Mouse (Mus musculus) midbrain, embryonic 15.5 days (tissue): ENCODE results near the gene Flrt1. TPM values are rescaled to one million over a fixed set of nuclear protein-coding genes. Genes with fewer than 3 reads are reported as not detected.
A peak's percentile ranks its signal among the peaks of the same experiment; 100 is the strongest.

Experiments
- ATAC-seq: fragments of 200-750 bp; cut with Nextera tagmentation; replicated peaks from 2 replicates; pipeline ENCODE4 v1.8.0; 2017; ENCODE audit warnings: moderate TSS enrichment
- H3K27ac ChIP-seq: fragments of 300-500 bp; sonication (generic); 2 replicates; pipeline ENCODE4 v1.5.1; 2015; ENCODE audit warnings: mild to moderate bottlenecking, inconsistent platforms
- H3K27me3 ChIP-seq: fragments of 300-500 bp; sonication (generic); replicated peaks from 2 replicates; pipeline ENCODE4 v1.6.1; 2015; ENCODE audit warnings: inconsistent platforms
- H3K36me3 ChIP-seq: fragments of 300-500 bp; sonication (generic); replicated peaks from 2 replicates; pipeline ENCODE4 v1.6.1; 2015; ENCODE audit warnings: inconsistent platforms
- H3K4me1 ChIP-seq: fragments of 300-500 bp; sonication (generic); 2 replicates; pipeline ENCODE4 v1.6.1; 2015; ENCODE audit warnings: inconsistent platforms
- H3K4me2 ChIP-seq: fragments of 300-500 bp; sonication (generic); 2 replicates; pipeline ENCODE4 v1.6.1; 2015; ENCODE audit warnings: inconsistent platforms, mild to moderate bottlenecking, moderate library complexity
- H3K4me3 ChIP-seq: fragments of 300-500 bp; sonication (generic); 2 replicates; pipeline ENCODE4 v1.5.1; 2015; ENCODE audit warnings: mild to moderate bottlenecking, inconsistent platforms
- H3K9ac ChIP-seq: fragments of 300-500 bp; sonication (generic); 2 replicates; pipeline ENCODE4 v1.6.1; 2015; ENCODE audit warnings: mild to moderate bottlenecking, inconsistent platforms
- H3K9me3 ChIP-seq: fragments of 300-500 bp; sonication (generic); 2 replicates; pipeline ENCODE4 v1.6.1; 2016; ENCODE audit warnings: inconsistent platforms
- WGBS: fragments of 180-500 bp; shearing (Covaris S2); methylation state at CpG from one replicate; pipeline ENCODE4 v1.1.7; 2015; ENCODE audit warnings: mixed read lengths; 5-methylcytosine and 5-hydroxymethylcytosine counted together
- polyA plus RNA-seq: library from polyadenylated mRNA; unstranded; fragments of >200 nt; fragmentation: Nextera tagmentation; extraction: Ambion mirVana; gene quantifications from 2 replicates; pipeline ENCODE4 v1.2.1, GENCODE M21; 2015

Gene Flrt1
- polyA plus RNA-seq, 1 experiment from 2014 or later, result 12.5 TPM

- Histone ChIP-seq H3K9ac (no peak overlapping the region), H3K4me3 (no peak overlapping the region), H3K4me2 (no peak overlapping the region), H3K4me1 (peaks cover 74% of the 10 kb centered on the region), H3K9me3 (no peaks in the 10 kb centered on the region), H3K36me3 (no peaks in the 10 kb centered on the region), H3K27me3 (peaks cover 3% of the 10 kb centered on the region; the same call in 1 of the 2 replicates), H3K27ac (peak overlapping the region; percentile 68; the same call in 1 of the 2 replicates)
- 39% methylated on average over 5 of the region's 5 CpGs for WGBS
- no peak for ATAC-seq
Measured at GRCm38 (mm10) chr19:7142207-7142915, 36.8 kb upstream of the Flrt1 start.

GRCm38 (mm10) chr19:7140856-7141421 lies 35.4 kb upstream of the Flrt1 start:
- H3K4me1 ChIP-seq, result peaks cover 82% of the 10 kb centered on the region
- peak overlapping the region; percentile 68 for H3K27ac ChIP-seq
- H3K9me3 ChIP-seq, result no peaks in the 10 kb centered on the region
- no peak overlapping the region for H3K9ac ChIP-seq
- 20% methylated on average over 12 of the region's 12 CpGs for WGBS
- no peak overlapping the region for H3K4me2 ChIP-seq
- H3K4me3 ChIP-seq, result no peak overlapping the region
- 0 out of 2 replicates have a peak, but pooled peaks have one; percentile 9 for ATAC-seq
- H3K36me3 ChIP-seq, result no peaks in the 10 kb centered on the region
- peaks cover 3% of the 10 kb centered on the region; the same call in 1 of the 2 replicates for H3K27me3 ChIP-seq

- Histone ChIP-seq H3K4me2 (no peak overlapping the region), H3K27ac (peak overlapping the region; percentile 68), H3K27me3 (no peaks in the 10 kb centered on the region; the same call in 1 of the 2 replicates), H3K4me1 (peaks cover 88% of the 10 kb centered on the region), H3K9me3 (no peaks in the 10 kb centered on the region), H3K9ac (no peak overlapping the region), H3K4me3 (no peak overlapping the region), H3K36me3 (no peaks in the 10 kb centered on the region)
- WGBS, result 20% methylated on average over 6 of the region's 6 CpGs
- no peak for ATAC-seq
Measured at GRCm38 (mm10) chr19:7140373-7140772, 34.8 kb upstream of the Flrt1 start.

GRCm38 (mm10) chr19:7139321-7139720 lies 33.8 kb upstream of the Flrt1 start:
- Histone ChIP-seq H3K27ac (no peak overlapping the region), H3K4me2 (no peak overlapping the region), H3K36me3 (no peaks in the 10 kb centered on the region), H3K27me3 (no peaks in the 10 kb centered on the region), H3K4me1 (peaks cover 98% of the 10 kb centered on the region), H3K4me3 (no peak overlapping the region), H3K9me3 (no peaks in the 10 kb centered on the region), H3K9ac (no peak overlapping the region)
- 65% methylated on average over 4 of the region's 4 CpGs for WGBS
- ATAC-seq, result no peak

GRCm38 (mm10) chr19:7138327-7138726 lies 32.8 kb upstream of the Flrt1 start:
- Histone ChIP-seq H3K27ac (no peak overlapping the region), H3K36me3 (no peaks in the 10 kb centered on the region), H3K9ac (no peak overlapping the region), H3K9me3 (no peaks in the 10 kb centered on the region), H3K4me2 (no peak overlapping the region), H3K4me1 (peaks cover 98% of the 10 kb centered on the region), H3K4me3 (no peak overlapping the region), H3K27me3 (no peaks in the 10 kb centered on the region)
- 40% methylated on average over 14 of the region's 14 CpGs for WGBS
- ATAC-seq, result no peak

GRCm38 (mm10) chr19:7136714-7137498 lies 31.4 kb upstream of the Flrt1 start:
- Histone ChIP-seq H3K4me1 (peaks cover 89% of the 10 kb centered on the region), H3K4me2 (no peak overlapping the region), H3K36me3 (no peaks in the 10 kb centered on the region), H3K27me3 (no peaks in the 10 kb centered on the region), H3K9me3 (no peaks in the 10 kb centered on the region), H3K9ac (no peak overlapping the region), H3K27ac (peak overlapping the region; percentile 70; the same call in 1 of the 2 replicates), H3K4me3 (no peak overlapping the region)
- no peak for ATAC-seq
- WGBS, result 36% methylated on average over 14 of the region's 14 CpGs

GRCm38 (mm10) chr19:7136016-7136415 lies 30.5 kb upstream of the Flrt1 start:
- no peaks in the 10 kb centered on the region for H3K36me3 ChIP-seq
- H3K27me3 ChIP-seq, result no peaks in the 10 kb centered on the region
- H3K9ac ChIP-seq, result no peak overlapping the region
- 12% methylated on average over 9 of the region's 9 CpGs for WGBS
- no peak overlapping the region for H3K4me2 ChIP-seq
- H3K9me3 ChIP-seq, result no peaks in the 10 kb centered on the region
- H3K27ac ChIP-seq, result peak overlapping the region; percentile 70
- ATAC-seq, result no peak
- H3K4me3 ChIP-seq, result no peak overlapping the region
- peaks cover 81% of the 10 kb centered on the region for H3K4me1 ChIP-seq

- WGBS, result 6% methylated on average over 8 of the region's 9 CpGs
- H3K27ac ChIP-seq, result peak overlapping the region; percentile 70
- no peaks in the 10 kb centered on the region for H3K9me3 ChIP-seq
- peak; percentile 18; the same call in 1 of the 2 replicates for ATAC-seq
- H3K27me3 ChIP-seq, result no peaks in the 10 kb centered on the region
- H3K36me3 ChIP-seq, result no peaks in the 10 kb centered on the region
- no peak overlapping the region for H3K4me3 ChIP-seq
- no peak overlapping the region for H3K9ac ChIP-seq
- no peak overlapping the region for H3K4me2 ChIP-seq
- peaks cover 76% of the 10 kb centered on the region for H3K4me1 ChIP-seq
Measured at GRCm38 (mm10) chr19:7135525-7135924, 30.0 kb upstream of the Flrt1 start.

GRCm38 (mm10) chr19:7134631-7135091 lies 29.1 kb upstream of the Flrt1 start:
- peak; percentile 25; the same call in 1 of the 2 replicates for ATAC-seq
- H3K4me3 ChIP-seq, result no peak overlapping the region
- H3K27ac ChIP-seq, result peak overlapping the region; percentile 70
- 8% methylated on average over 17 of the region's 17 CpGs for WGBS
- H3K9ac ChIP-seq, result no peak overlapping the region
- peaks cover 72% of the 10 kb centered on the region for H3K4me1 ChIP-seq
- H3K4me2 ChIP-seq, result no peak overlapping the region
- H3K9me3 ChIP-seq, result no peaks in the 10 kb centered on the region
- H3K36me3 ChIP-seq, result no peaks in the 10 kb centered on the region
- H3K27me3 ChIP-seq, result no peaks in the 10 kb centered on the region

- no peak overlapping the region for H3K9ac ChIP-seq
- H3K4me2 ChIP-seq, result no peak overlapping the region
- no peaks in the 10 kb centered on the region for H3K9me3 ChIP-seq
- H3K27ac ChIP-seq, result no peak overlapping the region
- H3K4me3 ChIP-seq, result no peak overlapping the region
- H3K4me1 ChIP-seq, result peaks cover 74% of the 10 kb centered on the region
- H3K27me3 ChIP-seq, result no peaks in the 10 kb centered on the region
- WGBS, result 78% methylated on average over 9 of the region's 9 CpGs
- ATAC-seq, result no peak
- no peaks in the 10 kb centered on the region for H3K36me3 ChIP-seq
Measured at GRCm38 (mm10) chr19:7133436-7133835, 27.9 kb upstream of the Flrt1 start.

- ATAC-seq, result no peak
- Histone ChIP-seq H3K9ac (no peak overlapping the region), H3K27ac (no peak overlapping the region), H3K36me3 (no peaks in the 10 kb centered on the region), H3K9me3 (no peaks in the 10 kb centered on the region), H3K4me3 (no peak overlapping the region), H3K4me1 (peaks cover 45% of the 10 kb centered on the region), H3K4me2 (no peak overlapping the region), H3K27me3 (no peaks in the 10 kb centered on the region)
- 84% methylated on average over 11 of the region's 11 CpGs for WGBS
Measured at GRCm38 (mm10) chr19:7130317-7130716, 24.8 kb upstream of the Flrt1 start.
